Mouse (Mus musculus): ENCODE data around the gene Mark1.

DNA sequence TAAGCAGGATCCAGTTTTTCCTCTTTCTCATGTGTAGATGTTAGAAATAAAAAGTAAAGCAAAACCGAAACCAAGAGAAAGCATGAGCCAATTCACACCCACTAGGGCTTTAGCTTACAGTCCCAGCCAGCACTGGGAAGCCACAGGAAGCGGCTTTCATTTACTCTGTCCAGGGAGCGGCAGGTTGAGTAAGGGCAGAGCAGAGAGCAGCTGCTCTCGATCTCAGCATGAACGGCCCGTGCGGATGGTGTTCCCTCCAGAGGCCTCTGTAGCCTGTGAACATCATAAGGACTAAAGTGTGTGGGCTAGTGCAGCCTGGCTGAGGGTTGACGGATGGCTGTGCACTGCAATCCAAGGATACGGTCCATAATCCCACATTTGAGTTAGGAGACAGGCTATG, 90.8 kb downstream of the Mark1 start:
- TF ChIP-seq POLR2A (IDR thresholded peaks at IDR 0.05; ENCODE audit: low read depth, low read length): no peak
- TF ChIP-seq CTCF (conservative IDR thresholded peaks at IDR 0.05; ENCODE audit: insufficient read depth, insufficient read length, low read depth, low read length): no peak
